In the genomic region with DNA sequence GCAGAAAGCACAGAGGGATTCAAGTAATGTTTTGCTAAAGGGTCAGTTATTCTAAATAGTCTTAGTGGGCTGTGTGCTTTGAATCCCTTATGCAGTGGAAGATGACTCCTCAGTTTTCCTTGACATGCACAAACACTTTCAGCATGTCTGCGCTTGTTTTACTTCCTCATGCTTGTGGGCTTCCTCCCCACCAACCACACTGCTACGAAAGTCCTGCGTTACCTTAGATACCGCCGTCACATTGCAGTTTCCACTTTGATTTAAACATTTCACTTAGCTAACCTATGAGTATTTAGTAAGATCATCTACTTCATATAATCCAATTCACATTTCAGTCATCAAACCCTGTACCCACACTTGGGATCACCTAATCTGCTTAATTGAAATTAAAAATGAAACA, we compare ENCODE assay signal across 16 mouse cellular contexts.
DNase-seq lines count a peak whose midpoint lies in the region; ATAC-seq and TF ChIP-seq lines count a peak whose summit lies in the region.
"Had no signal": no experiment of that assay in that cellular context is flagged by ENCODE, and none has a peak within 500 bp of the region (broad histone marks: within the 10 kb centered on the region; RNA-seq: fewer than 3 reads in every experiment).

No protein-coding gene starts in this region.

- TF ChIP-seq CTCF in left cerebral cortex, adult 2 months (IDR thresholded peaks at IDR 0.05): no peak

- peak; percentile 80 for ATAC-seq in megakaryocyte progenitor cell, adult 5-6 weeks (replicated peaks; ENCODE audit: poor library complexity)
- ATAC-seq: forebrain, embryonic 14.5 days; midbrain, embryonic 16.5 days had no signal

- no peak overlapping the region for H3K4me3 ChIP-seq in left cerebral cortex, adult 2 months
- H3K4me3 ChIP-seq: heart, embryonic 13.5 days had no signal

- H3K27ac ChIP-seq in left cerebral cortex, adult 2 months: no peak overlapping the region
- H3K27ac ChIP-seq: heart, embryonic 13.5 days; macrophage had no signal

- intact Hi-C loops in left cerebral cortex, adult 2 months (cut with DNase I): no loop called here

- peak; percentile 21 to 44 for DNase-seq in CD8-positive naive resting alpha-beta T cell, adult 2 months (ENCODE audit: low read depth in 2 of 2, low spot score in 2 of 2)
- peak; percentile 39 for DNase-seq in c-Kit-positive CD71-negative TER-119-negative erythroid progenitor cells, embryonic 14.5 days (ENCODE audit: low read depth)
- DNase-seq in thymus, postnatal 25 days: peak; percentile 60
- no peak for DNase-seq in heart, adult 11 months
- no peak for DNase-seq in natural killer cell, adult 2 months (ENCODE audit: low spot score in 2 of 2)
- no peak for DNase-seq in left cerebral cortex, adult 2 months (ENCODE audit: extremely low spot score in 1 of 2, low spot score in 2 of 2)
- DNase-seq: cerebellum, postnatal 10 days; gastrocnemius, postnatal 36 days; heart, postnatal 4 days; lung, embryonic 14.5 days; right cerebral cortex, postnatal 14 days had no signal

Comparison
In these comparisons a context has a peak if more than half of its experiments do, and no peak if none do; other contexts are left out.
1. DNase-seq: peak in CD8-positive naive resting alpha-beta T cell, adult 2 months (2 of 2), c-Kit-positive CD71-negative TER-119-negative erythroid progenitor cells, embryonic 14.5 days (single experiment) and thymus, postnatal 25 days (single experiment); none in heart, adult 11 months (single experiment), natural killer cell, adult 2 months (0 of 2) and left cerebral cortex, adult 2 months (0 of 2).